Mouse (Mus musculus): ENCODE results near the gene Tomm40. TPM values are rescaled to one million over a fixed set of nuclear protein-coding genes. Genes with fewer than 3 reads are reported as not detected.

Tomm40 gene
- total and polyA plus RNA-seq, 2 experiments from 2014 or later = 151 to 172 TPM

- WGBS = 27% methylated on average over 22 of the region's 22 CpGs
These were observed 14.0 kb downstream of the Tomm40 start for GRCm38 (mm10) chr7:19701069-19701761.

DNA sequence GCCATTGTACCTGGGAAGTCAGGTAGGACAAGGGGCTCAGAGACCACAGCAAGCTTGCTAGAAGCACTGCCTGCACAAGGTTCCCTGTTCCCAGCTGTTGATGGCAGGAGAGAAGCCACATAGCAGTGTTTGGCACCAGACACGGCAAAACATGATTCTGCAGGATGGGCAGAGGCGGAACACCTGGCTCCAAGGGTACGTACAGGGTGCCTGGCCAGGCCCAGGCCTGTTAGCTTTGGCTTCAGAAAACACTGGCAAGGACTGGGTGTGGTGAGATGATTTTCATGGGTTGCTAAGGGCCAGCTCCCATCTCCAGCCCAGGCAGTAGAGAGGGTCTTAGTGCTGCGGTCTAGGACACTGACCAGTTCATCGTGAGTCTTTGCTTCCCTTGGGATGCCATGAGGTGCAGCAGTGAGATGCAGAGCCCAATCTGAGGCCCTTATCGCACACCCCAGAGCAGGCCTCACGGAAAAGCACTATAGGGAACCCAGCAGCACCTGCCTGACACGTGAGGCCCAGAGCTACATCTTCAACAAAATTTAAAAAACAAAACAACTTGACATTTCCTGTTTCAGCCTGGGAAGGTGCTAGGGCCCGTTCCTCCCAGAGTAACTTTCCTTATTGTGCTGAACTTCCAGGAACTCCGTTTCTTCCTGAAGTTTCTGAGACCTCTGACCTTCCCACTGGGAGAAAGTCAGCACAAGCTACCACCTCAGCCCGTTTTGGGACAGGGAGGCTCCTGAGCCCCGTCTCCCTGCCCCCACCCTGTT, 14.8 kb downstream of the Tomm40 start:
- H3K4me2 ChIP-seq (ENCODE audit: low read depth, low read length) = 0 out of 2 replicates have a peak overlapping the region, but pooled peaks have one; percentile 10
- H3K4me1 ChIP-seq (ENCODE audit: insufficient read depth, low read length) = peaks cover 9% of the 10 kb centered on the region
- peak overlapping the region; percentile 43; the same call in 1 of the 2 replicates for H3K27ac ChIP-seq
- ATAC-seq (no peak), DNase-seq (ENCODE audit: low spot score) (no peak)
- H3K9ac ChIP-seq (replicated peaks; ENCODE audit: low read length) = no peak overlapping the region
- 54% methylated on average over 12 of the region's 12 CpGs for WGBS
- H3K27me3 ChIP-seq (ENCODE audit: insufficient read depth, low read length) = no peaks in the 10 kb centered on the region
- TF ChIP-seq CTCF (IDR thresholded peaks at IDR 0.05; ENCODE audit: low read depth) = no peak
- H3K9me3 ChIP-seq (ENCODE audit: low read length) = no peaks in the 10 kb centered on the region
- H3K4me3 ChIP-seq (ENCODE audit: low read length) = no peak overlapping the region
- peaks cover 5% of the 10 kb centered on the region; the same call in 1 of the 2 replicates for H3K36me3 ChIP-seq (ENCODE audit: insufficient read depth, low read length)

More at GRCm38 (mm10) chr7:19701069-19701761, 14.0 kb downstream of the Tomm40 start:
- peaks cover 9% of the 10 kb centered on the region for H3K4me1 ChIP-seq (ENCODE audit: insufficient read depth, low read length)
- H3K4me2 ChIP-seq (ENCODE audit: low read depth, low read length) = 0 out of 2 replicates have a peak overlapping the region, but pooled peaks have one; percentile 10
- peak overlapping the region; percentile 43; the same call in 1 of the 2 replicates for H3K27ac ChIP-seq
- no peak overlapping the region for H3K4me3 ChIP-seq (ENCODE audit: low read length)
- no peaks in the 10 kb centered on the region for H3K9me3 ChIP-seq (ENCODE audit: low read length)
- H3K27me3 ChIP-seq (ENCODE audit: insufficient read depth, low read length) = no peaks in the 10 kb centered on the region
- TF ChIP-seq CTCF (IDR thresholded peaks at IDR 0.05; ENCODE audit: low read depth) = peak; percentile 75
- peak; percentile 81 for DNase-seq (ENCODE audit: low spot score)
- peaks cover 5% of the 10 kb centered on the region; the same call in 1 of the 2 replicates for H3K36me3 ChIP-seq (ENCODE audit: insufficient read depth, low read length)
- H3K9ac ChIP-seq (replicated peaks; ENCODE audit: low read length) = no peak overlapping the region
- ATAC-seq = peak; percentile 58

GRCm38 (mm10) chr7:19699827-19700148, 15.4 kb downstream of the Tomm40 start:
- H3K4me3 ChIP-seq (ENCODE audit: low read length) = no peak overlapping the region
- H3K36me3 ChIP-seq (ENCODE audit: insufficient read depth, low read length) = peaks cover 5% of the 10 kb centered on the region; the same call in 1 of the 2 replicates
- H3K27me3 ChIP-seq (ENCODE audit: insufficient read depth, low read length) = no peaks in the 10 kb centered on the region
- TF ChIP-seq CTCF (IDR thresholded peaks at IDR 0.05; ENCODE audit: low read depth) = no peak
- no peak overlapping the region for H3K9ac ChIP-seq (replicated peaks; ENCODE audit: low read length)
- no peak overlapping the region for H3K4me2 ChIP-seq (ENCODE audit: low read depth, low read length)
- ATAC-seq (no peak), DNase-seq (ENCODE audit: low spot score) (no peak)
- H3K27ac ChIP-seq = peak overlapping the region; percentile 78
- 77% methylated on average over 4 of the region's 4 CpGs for WGBS
- H3K9me3 ChIP-seq (ENCODE audit: low read length) = no peaks in the 10 kb centered on the region
- peaks cover 9% of the 10 kb centered on the region for H3K4me1 ChIP-seq (ENCODE audit: insufficient read depth, low read length)

DNA sequence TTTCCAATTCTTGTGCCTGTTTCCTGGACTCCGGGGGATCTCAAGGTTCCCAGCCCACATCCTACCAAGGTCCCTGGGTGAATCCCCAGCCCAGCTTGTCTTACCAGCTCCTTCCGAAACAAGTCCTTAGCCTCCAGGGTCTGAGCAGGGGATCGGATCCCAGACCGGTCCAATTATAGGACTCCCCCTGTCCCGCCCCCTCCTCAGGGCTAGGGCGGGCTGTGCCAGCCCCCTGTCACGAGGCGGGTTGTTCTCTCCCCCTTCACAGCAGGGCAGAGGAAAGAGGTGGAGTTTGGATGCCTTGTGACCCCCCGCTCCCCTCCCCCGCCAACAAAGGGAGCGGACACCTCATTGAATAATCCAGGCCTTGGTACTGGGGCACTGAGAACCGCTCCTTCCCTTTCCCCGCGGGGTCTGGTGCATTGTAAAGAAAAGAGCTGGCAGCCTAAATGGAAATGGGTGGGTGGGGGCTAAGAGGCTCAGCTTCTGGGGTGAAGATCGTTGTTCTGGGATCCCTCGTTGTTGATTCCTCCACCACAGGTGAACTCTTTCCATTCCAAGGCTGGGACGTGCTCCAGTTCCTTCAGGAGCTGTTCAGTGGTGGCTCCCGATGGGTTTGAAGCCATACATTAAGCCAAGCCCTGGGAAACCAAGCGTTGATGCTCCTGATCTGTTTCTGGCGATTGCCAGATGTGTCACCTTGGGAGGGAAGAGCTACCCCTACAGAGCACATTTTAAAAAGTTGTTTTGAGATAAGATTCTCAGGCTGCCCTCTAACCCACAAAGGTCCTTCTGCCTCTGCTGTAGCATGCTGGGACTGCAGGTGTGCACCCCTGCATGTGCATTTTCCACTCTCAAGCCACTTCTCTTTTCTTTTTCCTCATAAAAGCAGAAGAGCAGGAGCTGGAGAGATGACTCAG, 16.1 kb downstream of the Tomm40 start, which contains the start of gene Apoe:
Gene Apoe, minus strand, starts transcription at position 282 of the 920 bp plus-strand sequence.
- WGBS = 1% methylated on average over 20 of the region's 20 CpGs
- ATAC-seq (peak; percentile 88), DNase-seq (ENCODE audit: low spot score) (peak; percentile 81)
- Histone ChIP-seq H3K27ac (peak within 1 kb of the TSS; percentile 78), H3K9me3 (ENCODE audit: low read length) (no peaks in the 10 kb centered on the region), H3K4me1 (ENCODE audit: insufficient read depth, low read length) (peaks cover 9% of the 10 kb centered on the region), H3K4me3 (ENCODE audit: low read length) (peak within 1 kb of the TSS; percentile 40), H3K9ac (replicated peaks; ENCODE audit: low read length) (peak within 1 kb of the TSS; percentile 58), H3K4me2 (ENCODE audit: low read depth, low read length) (peak within 1 kb of the TSS; percentile 56), H3K36me3 (ENCODE audit: insufficient read depth, low read length) (peaks cover 5% of the 10 kb centered on the region; the same call in 1 of the 2 replicates), H3K27me3 (ENCODE audit: insufficient read depth, low read length) (no peaks in the 10 kb centered on the region)
- 0 out of 2 replicates have a peak, but pooled peaks have one; percentile 15 for TF ChIP-seq CTCF (IDR thresholded peaks at IDR 0.05; ENCODE audit: low read depth)

- H3K4me1 ChIP-seq (ENCODE audit: insufficient read depth, low read length) = peaks cover 9% of the 10 kb centered on the region
- 0 out of 2 replicates have a peak, but pooled peaks have one; percentile 0 for ATAC-seq
- DNase-seq (ENCODE audit: low spot score) = peak; percentile 54
- no peaks in the 10 kb centered on the region for H3K27me3 ChIP-seq (ENCODE audit: insufficient read depth, low read length)
- peak overlapping the region; percentile 58 for H3K9ac ChIP-seq (replicated peaks; ENCODE audit: low read length)
- H3K4me3 ChIP-seq (ENCODE audit: low read length) = peak overlapping the region; percentile 40
- TF ChIP-seq CTCF (IDR thresholded peaks at IDR 0.05; ENCODE audit: low read depth) = peak; percentile 52
- peak overlapping the region; percentile 78 for H3K27ac ChIP-seq
- whole genome bisulfite sequencing = 2% methylated on average over 28 of the region's 28 CpGs
- H3K9me3 ChIP-seq (ENCODE audit: low read length) = no peaks in the 10 kb centered on the region
- peaks cover 5% of the 10 kb centered on the region; the same call in 1 of the 2 replicates for H3K36me3 ChIP-seq (ENCODE audit: insufficient read depth, low read length)
- H3K4me2 ChIP-seq (ENCODE audit: low read depth, low read length) = peak overlapping the region; percentile 56
These were observed 17.0 kb downstream of the Tomm40 start for GRCm38 (mm10) chr7:19697949-19698906.

Data from hindbrain, postnatal 0 days (tissue).